Mouse (Mus musculus): ENCODE measurements around the gene Isg20l2. TPM values are rescaled to one million over a fixed set of nuclear protein-coding genes. Genes with fewer than 3 reads are reported as not detected.

The Isg20l2 gene
- total RNA-seq, 2 experiments from 2014 or later, result 13.9 to 15.1 TPM

DNA sequence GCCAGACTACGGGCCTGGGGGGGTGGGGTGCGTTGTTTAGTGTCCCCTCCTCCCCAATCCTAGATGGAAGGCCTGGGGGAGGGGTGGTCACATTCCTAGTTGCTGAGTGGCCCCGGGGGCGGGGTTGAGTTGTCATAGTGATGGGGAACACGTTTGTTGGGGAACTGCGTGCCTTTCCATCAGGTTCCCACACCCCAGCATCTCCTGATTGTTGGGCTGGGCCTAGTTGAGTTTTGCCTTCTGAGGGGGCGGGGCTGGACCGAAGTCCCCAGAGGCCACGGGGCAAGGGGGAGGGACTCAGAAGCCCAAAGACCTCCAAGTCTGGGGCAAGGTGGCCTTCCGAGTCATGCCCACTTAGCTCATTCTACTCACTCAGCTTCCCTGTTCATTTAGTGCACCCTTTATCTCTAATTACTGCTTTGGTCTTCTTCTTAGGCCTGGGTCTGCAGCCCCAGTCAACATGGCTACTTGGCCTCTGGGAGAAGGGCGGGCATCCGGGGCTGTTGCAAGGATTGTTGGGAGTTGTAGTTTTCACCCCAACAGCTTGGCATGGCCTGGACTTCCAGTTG, 19.5 kb upstream of the Isg20l2 start:
- DNase-seq (ENCODE audit: low spot score in 2 of 2), result peak; percentile 43

DNA sequence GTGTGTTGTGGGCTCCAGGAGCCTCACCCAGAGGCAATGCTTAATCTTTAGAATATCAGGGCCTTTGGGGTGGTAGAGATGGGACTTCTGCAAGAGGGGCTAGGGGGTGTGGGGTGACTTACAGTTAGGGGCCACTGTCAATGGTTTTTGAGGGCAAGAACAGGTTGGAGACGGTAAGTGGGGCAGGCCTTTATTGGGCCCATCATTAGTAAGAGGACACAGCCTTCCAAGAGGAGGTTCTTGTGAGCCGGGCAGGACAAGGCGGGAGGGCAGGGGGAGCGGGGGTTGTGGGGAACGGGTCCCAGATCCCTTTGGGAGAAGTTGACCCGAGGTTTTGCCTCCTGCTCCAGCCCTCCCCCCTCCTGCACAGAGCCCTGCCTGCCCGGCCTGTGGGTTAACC, 16.6 kb upstream of the Isg20l2 start:
- DNase-seq (ENCODE audit: low spot score in 2 of 2), result no peak

DNA sequence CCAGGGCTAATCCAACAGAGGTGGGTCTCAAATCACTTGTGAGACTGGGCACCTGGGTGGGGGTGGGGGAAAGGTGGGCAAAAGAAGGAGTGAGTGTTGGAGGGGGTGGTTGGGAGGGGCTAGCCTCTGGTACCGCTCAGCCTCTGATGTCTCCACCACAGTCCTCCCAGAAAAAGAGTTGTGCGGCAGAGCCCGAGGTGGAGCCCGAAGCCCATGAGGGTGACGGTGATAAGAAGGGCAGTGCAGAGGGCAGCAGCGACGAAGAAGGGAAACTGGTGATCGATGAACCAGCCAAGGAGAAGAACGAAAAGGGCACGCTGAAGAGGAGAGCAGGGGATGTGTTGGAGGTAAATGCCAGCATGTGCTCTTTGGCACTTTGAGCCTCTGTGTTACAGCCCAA, 16.2 kb upstream of the Isg20l2 start:
- no peak for DNase-seq (ENCODE audit: low spot score in 2 of 2)

DNA sequence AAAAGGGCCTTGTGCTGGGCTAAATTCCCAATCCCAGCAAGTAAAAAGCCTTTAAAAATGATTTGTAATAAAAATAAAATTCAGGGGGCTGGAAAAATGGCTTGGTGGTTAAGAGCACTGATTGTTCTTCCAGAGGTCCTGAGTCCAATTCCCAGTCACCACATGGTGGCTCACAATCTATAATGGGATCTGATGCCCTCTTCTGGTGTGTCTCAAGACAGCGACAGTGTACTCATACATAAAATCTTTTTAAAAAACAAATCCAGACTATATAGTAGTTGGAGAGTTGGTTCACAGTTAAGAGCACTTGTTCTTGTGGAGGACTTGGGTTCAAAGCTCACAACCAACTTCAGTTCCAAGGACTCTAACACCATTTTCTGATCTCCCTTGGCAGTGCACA, 13.1 kb upstream of the Isg20l2 start:
- no peak for DNase-seq (ENCODE audit: low spot score in 2 of 2)

DNA sequence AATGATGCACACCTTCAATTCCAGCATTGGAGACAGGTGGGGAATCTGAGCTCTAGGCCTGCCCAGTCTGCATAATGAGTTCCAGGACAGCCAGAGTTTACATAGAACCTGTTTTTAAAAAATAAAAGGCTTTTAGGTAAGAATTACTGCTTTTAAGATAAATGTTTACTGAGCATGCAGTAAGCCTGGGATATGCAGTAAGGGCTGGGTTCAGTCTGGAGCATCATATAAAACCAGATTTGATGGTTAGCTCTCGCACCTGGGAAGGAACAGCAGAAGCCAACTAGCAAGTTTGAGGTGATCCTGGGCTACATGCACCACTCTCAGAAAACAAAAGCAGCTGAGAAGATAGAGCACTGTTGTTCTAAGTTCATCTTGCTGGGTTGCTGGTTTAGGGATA, 11.6 kb upstream of the Isg20l2 start:
- no peak for DNase-seq (ENCODE audit: low spot score in 2 of 2)

DNA sequence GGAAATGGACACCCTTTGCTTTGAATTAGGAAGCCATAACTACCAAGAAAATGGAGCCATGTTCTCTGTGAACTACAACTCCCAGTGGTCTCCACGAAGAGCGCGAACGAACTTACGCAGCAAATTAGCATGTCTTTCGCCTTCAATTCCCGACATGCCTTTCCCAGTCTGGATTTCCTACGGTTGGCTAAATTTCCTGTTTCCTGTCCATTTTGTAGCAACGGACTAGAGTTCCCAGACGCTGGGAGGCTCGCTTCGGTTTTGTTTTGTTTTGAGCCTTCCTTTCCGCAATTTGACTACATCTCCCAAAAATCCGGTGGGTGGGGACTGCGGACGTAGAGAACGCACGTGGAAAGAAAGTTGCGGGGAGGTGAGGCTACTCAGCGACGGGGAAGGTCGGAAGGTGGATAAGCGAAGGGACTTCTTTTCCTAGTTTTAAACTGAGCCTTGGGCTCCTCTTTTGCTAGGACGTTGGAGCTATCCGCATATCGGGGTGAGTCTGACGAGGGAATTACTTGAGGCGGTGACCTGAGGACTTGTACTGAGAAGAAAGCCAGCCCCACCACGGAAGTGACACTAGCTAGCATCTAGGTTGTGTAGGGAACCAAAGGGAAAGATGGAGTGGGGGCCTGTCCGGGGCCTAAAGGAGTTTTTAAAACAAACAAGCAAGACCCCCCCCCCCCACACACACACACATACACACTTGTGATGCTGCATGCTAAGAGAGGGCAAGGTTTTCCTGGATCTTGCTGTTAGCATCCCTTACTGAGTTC, 10.6 kb upstream of the Isg20l2 start, which contains the start of gene Mrpl24:
TSS of gene Mrpl24 (plus strand) at position 171 of the 773 bp plus-strand sequence.
- DNase-seq (ENCODE audit: low spot score in 2 of 2), result peak; percentile 88 to 95

DNA sequence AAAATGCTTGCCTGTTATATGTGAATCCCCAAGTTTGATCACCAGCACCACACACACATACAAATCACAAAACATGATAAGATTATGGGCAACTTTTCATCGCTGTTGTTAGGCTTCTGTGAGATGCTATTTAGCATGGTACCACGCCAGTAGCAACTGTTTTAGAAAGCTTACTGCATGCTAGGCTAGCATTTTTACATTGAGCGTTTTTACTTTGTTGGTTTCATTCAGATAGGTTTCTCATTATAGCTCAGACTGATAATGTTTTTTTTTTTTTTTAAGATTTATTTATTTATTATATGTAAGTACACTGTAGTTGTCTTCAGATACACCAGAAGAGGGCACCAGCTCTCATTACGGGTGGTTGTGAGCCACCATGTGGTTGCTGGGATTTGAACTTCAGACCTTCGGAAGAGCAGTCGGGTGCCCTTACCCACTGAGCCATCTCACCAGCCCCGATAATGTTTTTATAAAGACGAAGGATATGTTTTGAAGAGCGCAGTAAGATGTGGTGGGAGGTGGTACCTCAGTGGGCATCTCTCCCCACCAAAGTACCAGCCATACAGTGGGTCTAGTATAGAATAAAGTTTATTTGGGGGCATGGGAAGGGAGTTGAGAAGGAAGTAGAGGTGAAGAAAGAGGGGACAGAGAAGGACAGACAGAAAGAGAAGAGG, 9.7 kb upstream of the Isg20l2 start:
- no peak for DNase-seq (ENCODE audit: low spot score in 2 of 2)

DNA sequence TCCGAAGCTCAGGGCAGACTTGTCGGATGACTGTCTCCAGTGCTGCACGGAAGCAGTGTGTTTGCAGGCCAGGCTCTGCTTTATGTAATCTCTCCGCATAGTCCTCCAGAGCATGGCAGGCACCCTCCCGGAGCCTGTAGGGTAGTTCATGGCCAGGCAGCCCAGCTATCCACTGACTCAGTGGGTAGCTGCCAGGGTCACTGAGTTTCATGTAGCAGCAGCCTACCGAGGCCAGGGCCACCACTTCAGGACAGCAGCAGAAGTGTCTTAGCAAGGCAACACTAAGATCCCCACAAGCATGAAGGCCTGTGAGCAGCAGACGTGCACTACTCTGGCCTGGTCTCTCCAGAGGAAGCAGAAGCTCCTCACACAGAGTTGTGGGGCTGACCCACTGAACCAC, 5.1 kb upstream of the Isg20l2 start:
- no peak for DNase-seq (ENCODE audit: low spot score in 2 of 2)

DNA sequence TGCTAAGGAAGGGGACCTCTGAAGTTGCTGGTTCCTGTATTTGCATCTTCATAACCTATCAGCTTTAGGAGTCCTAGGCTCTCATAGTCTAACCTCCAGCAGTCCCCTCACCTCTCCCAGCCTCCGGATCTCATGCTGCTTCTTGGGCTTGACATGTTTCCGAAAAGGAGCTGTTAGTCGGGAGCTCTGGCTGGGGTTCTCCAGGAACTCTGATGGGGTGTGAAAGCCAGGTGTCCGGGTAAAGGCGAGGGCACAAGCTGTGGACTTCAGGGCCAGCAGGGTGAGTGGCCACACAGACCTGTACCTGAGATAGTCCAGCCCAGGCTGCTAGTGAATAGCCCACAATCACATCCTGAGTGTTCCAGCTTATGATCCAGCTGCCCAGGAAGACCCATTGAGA, 2.7 kb upstream of the Isg20l2 start:
- no peak for DNase-seq (ENCODE audit: low spot score in 2 of 2)

DNA sequence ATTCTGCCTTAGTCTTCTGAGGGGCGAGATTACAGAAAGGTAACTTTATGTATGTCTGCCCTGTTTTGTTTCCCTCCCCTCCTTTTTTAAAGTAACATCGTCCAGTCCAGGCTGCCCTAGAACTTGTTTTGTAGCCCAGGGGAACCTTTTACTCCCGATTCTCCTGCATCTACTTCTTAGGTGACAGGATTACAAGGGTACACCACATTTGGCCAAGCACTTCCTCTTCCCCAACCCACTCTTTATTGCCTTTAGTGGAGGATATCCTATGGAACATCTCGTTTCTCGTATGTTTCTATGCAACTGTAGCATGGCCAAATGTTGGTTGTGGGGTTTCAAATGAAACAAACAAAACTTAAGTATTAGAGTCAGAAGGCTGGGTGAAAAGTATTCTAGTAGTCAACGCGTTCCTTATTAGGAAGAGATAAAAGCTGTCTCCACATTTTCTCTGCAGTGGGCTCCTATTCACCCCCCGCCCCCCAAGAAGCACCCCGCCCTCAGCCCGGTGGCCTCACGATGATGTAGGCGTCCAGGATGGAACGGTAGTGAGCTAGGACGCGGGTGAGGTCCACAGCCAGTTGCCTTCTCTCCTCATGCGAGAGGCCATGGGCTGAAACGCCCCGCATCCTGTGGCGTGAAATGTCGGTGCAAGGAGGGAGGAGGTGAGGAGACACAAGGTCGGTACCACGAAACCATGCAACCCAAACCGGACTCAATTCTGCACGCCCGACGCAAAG, 605 bp upstream of the Isg20l2 start:
- no peak for DNase-seq (ENCODE audit: low spot score in 2 of 2)

DNA sequence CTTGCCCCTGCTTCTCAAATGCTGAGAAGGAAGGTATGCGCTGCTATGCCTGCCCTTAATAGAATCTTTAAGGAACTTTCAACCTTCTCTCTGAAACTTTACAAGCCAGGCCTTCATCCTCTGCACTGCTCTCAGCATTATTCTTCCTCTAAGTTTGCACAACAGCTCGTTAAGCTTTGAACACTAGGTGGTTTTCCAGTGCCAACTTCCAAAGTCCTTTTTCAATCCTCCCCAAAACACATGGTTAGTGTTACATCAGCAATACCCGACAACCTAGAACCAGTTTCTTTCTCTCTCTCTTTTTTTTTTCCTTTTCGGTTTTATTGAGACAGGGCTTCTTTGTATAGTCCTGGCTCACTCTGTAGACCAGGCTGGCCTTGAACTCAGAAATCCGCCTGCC, 3.9 kb downstream of the Isg20l2 start:
- no peak for DNase-seq (ENCODE audit: low spot score in 2 of 2)

DNA sequence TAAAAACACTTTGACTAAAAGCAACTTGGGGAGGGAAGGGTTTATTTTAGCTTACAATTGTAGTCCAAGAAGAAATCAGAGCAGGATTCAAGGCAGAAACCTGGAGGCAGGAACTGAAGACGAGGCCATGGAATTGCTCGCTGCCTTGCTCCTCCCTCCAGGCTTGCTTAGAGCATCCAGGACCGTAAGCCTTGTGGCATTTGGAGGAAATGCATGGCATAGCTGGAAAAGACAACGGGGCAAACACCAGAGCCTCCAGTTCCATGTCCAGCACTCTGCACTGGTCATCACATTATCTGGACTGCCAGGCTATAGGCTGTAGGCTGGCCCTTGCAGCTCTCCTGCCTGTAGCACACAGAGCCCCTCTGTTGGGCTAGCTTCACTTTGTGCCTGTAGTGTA, 4.4 kb downstream of the Isg20l2 start:
- no peak for DNase-seq (ENCODE audit: low spot score in 2 of 2)

DNA sequence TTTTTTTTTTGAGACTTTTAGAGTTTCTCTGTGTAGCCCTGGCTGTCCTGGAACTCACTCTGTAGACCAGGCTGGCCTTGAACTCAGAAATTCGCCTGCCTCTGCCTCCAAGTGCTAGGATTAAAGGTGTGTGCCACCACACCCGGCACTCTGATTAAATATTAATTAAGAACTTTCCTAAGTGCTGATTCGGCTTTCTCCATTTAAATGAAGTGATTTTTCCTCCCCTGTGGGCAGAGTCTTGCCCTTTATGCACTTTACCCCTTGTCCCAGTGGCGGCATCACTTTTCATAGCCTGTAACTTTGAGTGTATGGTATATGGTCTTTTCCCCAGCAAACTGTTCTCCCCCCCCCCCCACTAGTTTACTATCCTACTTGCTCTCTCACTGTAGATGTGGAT, 5.1 kb downstream of the Isg20l2 start:
- no peak for DNase-seq (ENCODE audit: low spot score in 2 of 2)

DNA sequence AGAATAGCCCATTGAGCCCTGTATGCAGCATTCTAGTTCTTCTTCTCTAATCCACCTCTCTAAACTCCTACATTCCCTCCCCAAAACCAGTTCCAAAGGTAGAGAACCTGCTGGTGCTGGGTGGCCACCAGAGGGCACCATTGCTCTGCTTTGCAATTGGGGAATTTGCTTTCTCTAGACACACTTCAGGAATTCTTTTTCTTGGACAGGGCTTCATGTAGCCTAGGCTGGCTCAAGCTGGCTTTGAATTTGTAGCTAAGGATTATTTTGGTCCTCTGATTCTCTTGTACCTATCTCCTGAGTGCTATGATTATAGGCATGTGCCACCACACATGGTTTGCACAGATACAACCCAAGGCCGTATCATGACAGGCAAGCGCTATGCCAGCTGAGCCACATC, 5.7 kb downstream of the Isg20l2 start:
- peak; percentile 66 to 82 for DNase-seq (ENCODE audit: low spot score in 2 of 2)

DNA sequence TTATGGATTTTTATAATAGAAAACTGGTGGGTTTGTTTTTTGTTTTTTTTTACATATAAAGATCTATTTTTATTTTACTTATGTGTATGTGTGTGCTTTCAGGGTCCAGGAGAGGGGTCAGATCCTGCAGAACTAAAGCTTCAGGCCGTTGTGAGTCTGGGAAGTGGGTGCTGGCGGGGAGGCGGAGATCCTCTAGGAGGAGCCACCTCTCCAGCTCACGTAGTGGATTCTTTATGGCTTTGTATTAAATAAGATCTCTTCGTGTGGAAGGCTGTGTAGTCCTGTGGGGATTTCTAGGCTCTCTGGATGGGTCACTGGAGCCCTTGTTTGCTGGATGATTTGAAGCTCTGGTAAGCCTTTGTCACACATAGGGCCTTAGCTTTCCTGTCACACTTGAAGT, 10.5 kb downstream of the Isg20l2 start:
- no peak for DNase-seq (ENCODE audit: low spot score in 2 of 2)

DNA sequence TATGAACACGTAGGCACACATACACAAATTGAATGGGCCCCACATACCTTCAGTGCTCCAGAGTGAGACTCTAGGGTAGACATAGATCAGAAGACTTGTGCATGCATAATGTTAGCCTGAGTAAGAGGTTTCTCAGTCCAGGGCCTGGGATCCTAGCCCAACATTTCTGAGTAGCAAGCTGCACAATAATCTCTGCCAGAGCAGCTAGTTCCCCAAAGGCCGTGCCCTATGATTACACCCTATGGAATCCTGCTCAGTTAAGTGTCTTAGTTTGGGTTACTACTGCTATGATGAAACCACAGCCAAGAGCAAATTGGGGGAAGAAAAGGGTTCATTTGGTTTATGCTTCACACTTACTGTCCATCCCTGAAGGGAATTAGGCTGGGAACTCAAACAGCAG, 12.4 kb downstream of the Isg20l2 start:
- DNase-seq (ENCODE audit: low spot score in 2 of 2), result no peak

DNA sequence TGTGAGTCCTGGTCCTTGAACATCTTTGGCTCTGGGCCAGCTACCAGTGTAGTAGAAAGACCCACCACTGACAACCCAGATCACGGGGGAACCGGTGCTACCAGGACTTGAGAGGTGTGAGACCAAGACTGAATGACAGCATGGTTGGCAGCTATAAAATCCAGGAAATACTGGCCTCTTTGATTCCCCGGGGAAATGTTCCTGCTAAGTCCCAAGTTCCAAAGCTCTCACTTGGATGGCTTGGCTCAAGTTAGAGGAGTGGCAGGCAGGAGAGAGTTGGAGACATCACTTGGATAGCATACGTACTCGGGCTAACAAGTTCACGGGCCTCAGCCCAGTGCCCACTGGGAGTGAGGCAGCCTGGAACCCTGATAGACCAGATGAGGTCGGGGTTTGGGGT, 13.5 kb downstream of the Isg20l2 start:
- DNase-seq (ENCODE audit: low spot score in 2 of 2), result no peak

DNA sequence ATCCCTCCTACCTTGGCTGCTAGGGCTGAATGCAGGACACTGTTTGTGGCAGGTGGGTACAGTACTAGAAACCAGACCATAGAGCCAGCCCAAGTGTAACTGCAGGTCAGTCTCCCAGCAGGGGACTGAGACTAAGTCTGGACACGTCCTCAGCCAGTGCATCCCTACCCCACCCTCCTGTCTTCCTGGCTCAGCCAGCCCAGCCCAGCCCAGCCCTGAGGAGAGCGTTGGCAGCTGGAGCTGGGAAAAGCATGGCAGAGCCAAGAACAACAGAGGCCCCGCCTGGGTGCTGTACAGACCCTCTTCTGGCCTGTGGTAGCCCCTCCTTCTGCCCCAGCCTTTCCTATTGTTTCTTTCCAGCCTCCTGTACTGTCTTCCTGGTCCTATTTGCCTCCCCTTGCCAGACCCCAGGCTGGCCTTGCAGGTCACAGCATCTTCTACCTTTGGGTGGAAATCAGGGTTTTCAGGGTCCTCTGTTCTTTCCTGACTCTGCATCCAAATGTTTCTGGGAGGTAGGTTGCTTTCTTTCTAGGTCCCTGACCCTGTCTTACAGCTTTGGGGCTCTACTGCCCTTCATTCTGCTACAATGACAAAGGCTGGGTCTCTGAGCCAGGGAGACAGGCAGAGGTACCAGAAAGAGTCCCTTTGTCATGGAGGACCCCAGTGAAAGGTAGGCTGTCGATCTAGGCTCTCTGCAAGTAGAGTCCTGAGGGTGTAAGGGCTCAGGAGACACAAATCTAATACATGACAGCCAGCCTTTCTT, 14.9 kb downstream of the Isg20l2 start:
- DNase-seq (ENCODE audit: low spot score in 2 of 2), result no peak

DNA sequence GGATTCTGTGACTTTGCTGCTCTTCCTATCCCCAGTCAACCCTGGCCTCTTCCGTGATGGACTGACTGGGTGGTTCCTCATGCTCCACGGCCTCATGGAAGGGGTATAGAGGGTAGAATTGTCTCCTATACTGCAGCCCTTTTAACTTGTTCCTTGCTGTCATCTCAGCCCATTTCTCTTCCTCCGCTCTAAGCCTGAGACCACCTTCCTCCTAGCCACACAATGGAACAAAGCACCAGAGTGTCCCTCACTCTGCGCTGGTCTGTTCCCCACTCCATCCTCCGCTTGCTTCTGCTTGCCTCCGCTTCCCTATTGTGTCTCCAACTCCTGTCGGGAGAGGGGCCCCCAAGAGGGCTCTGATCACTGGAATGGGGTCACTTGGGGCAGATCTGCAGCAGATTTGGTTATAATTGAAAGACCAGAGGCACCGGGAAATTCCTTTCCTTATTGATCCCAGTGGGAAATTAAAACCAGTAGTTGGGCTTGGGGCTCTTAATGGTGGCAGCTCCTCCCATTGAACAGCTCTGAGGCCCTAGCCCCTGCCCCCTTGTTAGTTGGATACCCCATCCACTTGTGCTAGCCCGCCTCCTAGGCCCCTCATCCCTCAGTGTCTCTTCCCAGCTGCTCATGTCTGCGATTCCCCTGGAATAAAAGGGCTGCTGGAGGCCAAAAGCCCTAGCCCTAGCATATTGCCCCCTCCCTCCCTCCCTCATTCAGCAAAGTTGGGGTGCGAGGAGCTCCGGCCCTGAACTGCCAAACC, 15.8 kb downstream of the Isg20l2 start:
- DNase-seq (ENCODE audit: low spot score in 2 of 2), result no peak

DNA sequence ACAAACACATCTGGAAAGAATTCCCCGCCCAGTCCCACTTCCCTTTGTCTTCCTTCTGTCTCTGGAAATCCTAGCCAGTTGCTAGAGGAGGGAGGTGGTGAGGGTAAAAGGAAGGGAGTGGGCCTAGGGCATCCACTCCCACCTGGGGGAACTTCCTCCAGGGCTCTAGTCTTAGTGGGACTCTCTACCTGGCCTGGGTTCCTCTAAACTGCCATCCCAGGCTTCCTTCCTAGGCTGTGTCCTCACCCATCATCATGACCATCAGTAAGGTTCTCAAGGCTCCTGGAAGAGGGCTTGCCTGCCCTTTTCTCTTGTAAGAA, 16.4 kb downstream of the Isg20l2 start:
- DNase-seq (ENCODE audit: low spot score in 2 of 2), result no peak

Measured in layer of hippocampus, adult 18-20 months (tissue).